ENCODE assay signal across 11 mouse cellular contexts in the genomic region with DNA sequence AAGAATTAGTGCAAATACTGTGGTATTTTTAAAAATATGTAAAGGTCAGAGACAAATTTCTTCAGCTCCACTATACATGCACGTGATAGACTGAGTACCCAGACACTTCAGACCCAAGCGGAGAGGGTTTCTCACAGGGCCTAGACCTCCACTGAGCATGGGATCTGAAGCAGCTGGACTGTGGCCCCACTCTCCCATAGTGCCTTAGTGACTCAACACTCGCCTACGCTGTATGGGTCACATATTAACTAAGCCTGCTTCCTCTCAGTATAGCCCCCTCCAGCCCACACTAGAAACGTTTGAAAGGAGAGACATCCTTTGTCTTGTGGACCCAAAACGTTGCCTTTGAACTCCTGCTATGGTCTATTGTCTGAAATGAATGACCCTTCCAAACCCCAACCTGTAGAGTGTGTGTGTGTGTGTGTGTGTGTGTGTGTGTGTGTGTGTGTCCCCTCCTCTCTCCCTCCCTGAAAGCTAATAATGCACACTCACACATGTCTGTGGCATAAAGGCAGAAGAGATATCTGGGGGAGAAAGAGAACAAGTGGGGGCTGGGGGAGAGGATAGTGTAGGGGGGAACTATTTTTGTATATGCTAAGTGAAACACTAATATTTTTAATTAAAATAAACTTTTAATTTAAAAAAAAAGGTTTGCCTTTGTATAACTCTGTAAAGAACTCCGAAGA. TPM values are rescaled to one million over a fixed set of nuclear protein-coding genes. Genes with fewer than 3 reads are reported as not detected.
DNase-seq lines count a peak whose midpoint lies in the region; ATAC-seq lines count a peak whose summit lies in the region.
"Had no signal": no experiment of that assay in that cellular context is flagged by ENCODE, and none has a peak within 500 bp of the region (broad histone marks: within the 10 kb centered on the region; RNA-seq: fewer than 3 reads in every experiment).

No protein-coding gene starts in this region.

- no peaks in the 10 kb centered on the region for H3K27me3 ChIP-seq in heart, embryonic 13.5 days (replicated peaks)
- H3K27me3 ChIP-seq in embryonic facial prominence, embryonic 12.5 days = no peaks in the 10 kb centered on the region
- H3K27me3 ChIP-seq in intestine, embryonic 14.5 days (replicated peaks; ENCODE audit: control insufficient read depth, insufficient read depth, low read length) = no peaks in the 10 kb centered on the region
- H3K27me3 ChIP-seq in midbrain, embryonic 12.5 days = peaks cover 3% of the 10 kb centered on the region; the same call in 1 of the 2 replicates

- no peaks in the 10 kb centered on the region for H3K36me3 ChIP-seq in heart, embryonic 13.5 days
- no peaks in the 10 kb centered on the region for H3K36me3 ChIP-seq in embryonic facial prominence, embryonic 12.5 days
- H3K36me3 ChIP-seq in intestine, embryonic 14.5 days (ENCODE audit: control insufficient read depth, insufficient read depth, low read length) = no peaks in the 10 kb centered on the region
- no peaks in the 10 kb centered on the region for H3K36me3 ChIP-seq in midbrain, embryonic 12.5 days

- WGBS in heart, embryonic 13.5 days = 59% methylated on average over 7 of the region's 7 CpGs
- 54% methylated on average over 7 of the region's 7 CpGs for WGBS in embryonic facial prominence, embryonic 12.5 days
- 54% methylated on average over 7 of the region's 7 CpGs for WGBS in intestine, embryonic 14.5 days
- 45% methylated on average over 7 of the region's 7 CpGs for WGBS in midbrain, embryonic 12.5 days

- peaks cover 30% of the 10 kb centered on the region for H3K4me1 ChIP-seq in heart, embryonic 13.5 days
- peaks cover 6% of the 10 kb centered on the region; the same call in 1 of the 2 replicates for H3K4me1 ChIP-seq in embryonic facial prominence, embryonic 12.5 days
- 0 out of 2 replicates have a peak, but pooled peaks cover 2% of the 10 kb centered on the region for H3K4me1 ChIP-seq in intestine, embryonic 14.5 days (replicated peaks; ENCODE audit: control insufficient read depth, insufficient read depth, low read length)
- peaks cover 14% of the 10 kb centered on the region for H3K4me1 ChIP-seq in midbrain, embryonic 12.5 days

- H3K9ac ChIP-seq in heart, embryonic 13.5 days = peak overlapping the region; percentile 76
- no peak overlapping the region for H3K9ac ChIP-seq in embryonic facial prominence, embryonic 12.5 days
- no peak overlapping the region for H3K9ac ChIP-seq in intestine, embryonic 14.5 days (ENCODE audit: low read length)
- H3K9ac ChIP-seq in midbrain, embryonic 12.5 days (replicated peaks) = no peak overlapping the region

- H3K4me3 ChIP-seq in heart, embryonic 13.5 days = peak overlapping the region; percentile 48
- H3K4me3 ChIP-seq in embryonic facial prominence, embryonic 12.5 days = no peak overlapping the region
- no peak overlapping the region for H3K4me3 ChIP-seq in intestine, embryonic 14.5 days (ENCODE audit: low read depth, low read length)
- no peak overlapping the region for H3K4me3 ChIP-seq in midbrain, embryonic 12.5 days

- DNase-seq in heart, postnatal 10 days = no peak
- DNase-seq in intestine, embryonic 14.5 days (ENCODE audit: low spot score) = no peak
- DNase-seq in layer of hippocampus, postnatal 36 days = no peak
- DNase-seq in cerebellum, adult 18-20 months = no peak
- DNase-seq: cerebellum, adult 11-12 months had no signal

- H3K4me2 ChIP-seq in heart, embryonic 13.5 days = peak overlapping the region; percentile 73
- H3K4me2 ChIP-seq in embryonic facial prominence, embryonic 12.5 days (replicated peaks) = peak overlapping the region; percentile 63
- peak overlapping the region; percentile 53; the same call in 1 of the 2 replicates for H3K4me2 ChIP-seq in intestine, embryonic 14.5 days (ENCODE audit: low read length)
- H3K4me2 ChIP-seq in midbrain, embryonic 12.5 days (replicated peaks) = peak overlapping the region; percentile 59

- peaks cover 11% of the 10 kb centered on the region; the same call in 1 of the 2 replicates for H3K9me3 ChIP-seq in heart, embryonic 13.5 days
- H3K9me3 ChIP-seq in embryonic facial prominence, embryonic 12.5 days = 0 out of 2 replicates have a peak, but pooled peaks cover 4% of the 10 kb centered on the region
- H3K9me3 ChIP-seq in intestine, embryonic 14.5 days (ENCODE audit: control insufficient read depth, low read length) = peaks cover 8% of the 10 kb centered on the region; the same call in 1 of the 2 replicates
- no peaks in the 10 kb centered on the region for H3K9me3 ChIP-seq in midbrain, embryonic 12.5 days

- intact Hi-C loops in heart, postnatal 10 days (cut with DNase I) = loop anchor here (1.0 to 5.0 kb wide), 4 partner anchors 36 to 191 kb away; a partner anchor contains a TSS

- H3K27ac ChIP-seq in heart, embryonic 13.5 days (replicated peaks) = peak overlapping the region; percentile 77; the same call in 1 of the 2 replicates
- no peak overlapping the region for H3K27ac ChIP-seq in embryonic facial prominence, embryonic 12.5 days
- H3K27ac ChIP-seq in intestine, embryonic 14.5 days (ENCODE audit: low read depth) = no peak overlapping the region
- peak overlapping the region; percentile 78; the same call in 1 of the 2 replicates for H3K27ac ChIP-seq in midbrain, embryonic 12.5 days (replicated peaks)

- no peak for ATAC-seq in heart, embryonic 13.5 days (ENCODE audit: extremely low read depth, insufficient number of reproducible peaks, low FRiP score, low TSS enrichment)
- ATAC-seq in embryonic facial prominence, embryonic 12.5 days (ENCODE audit: insufficient number of reproducible peaks, insufficient read depth, low FRiP score, low TSS enrichment) = no peak
- peak; percentile 30 for ATAC-seq in intestine, embryonic 14.5 days (replicated peaks; ENCODE audit: low FRiP score, low TSS enrichment, low read depth)
- peak; percentile 53 for ATAC-seq in midbrain, embryonic 12.5 days (ENCODE audit: low FRiP score, low read depth)
- no peak for ATAC-seq in erythroid progenitor cell, adult 5-6 weeks (replicated peaks; ENCODE audit: low FRiP score, poor library complexity, severe bottlenecking)

RNA-seq across cellular contexts. Expression of a gene that starts 34.1 kb away (rescaled TPM):
- 17.4 and 18.7 TPM in 2 replicates for polyA plus RNA-seq in heart, embryonic 13.5 days (2015; fragmentation: Nextera tagmentation; extraction: Ambion mirVana)
- total RNA-seq in heart, postnatal 10 days (2021) = 100 to 1,000 TPM; 219 to 248 TPM
- polyA plus RNA-seq in embryonic facial prominence, embryonic 12.5 days (2016; fragmentation: Nextera tagmentation; extraction: Ambion mirVana) = 9.6 and 10.8 TPM in 2 replicates
- 11.0 and 15.0 TPM in 2 replicates for polyA plus RNA-seq in intestine, embryonic 14.5 days (2014; fragmentation: Nextera tagmentation; extraction: Ambion mirVana)
- polyA plus RNA-seq in midbrain, embryonic 12.5 days (2016; fragmentation: Nextera tagmentation; extraction: Ambion mirVana) = 9.7 and 10.6 TPM in 2 replicates
- total RNA-seq in layer of hippocampus, postnatal 36 days (2021) = 10 to 100 TPM; 29.3 to 30.9 TPM
- total RNA-seq in erythroid progenitor cell, adult 5-6 weeks (2015; ENCODE audit: low replicate concordance) = not detected in 2 replicates
- total RNA-seq in erythroid progenitor cell, adult 5-6 weeks (2017; ENCODE audit: low replicate concordance) = 0.39 and 1.4 TPM in 2 replicates
- total RNA-seq: neutrophil, adult 5-6 weeks had no signal

RNA-seq across cellular contexts. Expression of a gene that starts 56.0 kb away (rescaled TPM):
- 0.13 TPM in 1 of 2 replicates, not detected in the other for polyA plus RNA-seq in heart, embryonic 13.5 days (2015; fragmentation: Nextera tagmentation; extraction: Ambion mirVana)
- total RNA-seq in heart, postnatal 10 days (2021) = not detected
- not detected in 2 replicates for polyA plus RNA-seq in embryonic facial prominence, embryonic 12.5 days (2016; fragmentation: Nextera tagmentation; extraction: Ambion mirVana)
- polyA plus RNA-seq in intestine, embryonic 14.5 days (2014; fragmentation: Nextera tagmentation; extraction: Ambion mirVana) = 0.14 TPM in 1 of 2 replicates, not detected in the other
- polyA plus RNA-seq in midbrain, embryonic 12.5 days (2016; fragmentation: Nextera tagmentation; extraction: Ambion mirVana) = not detected in 2 replicates
- total RNA-seq in layer of hippocampus, postnatal 36 days (2021) = not detected
- total RNA-seq in erythroid progenitor cell, adult 5-6 weeks (2015; ENCODE audit: low replicate concordance) = not detected in 2 replicates
- total RNA-seq in erythroid progenitor cell, adult 5-6 weeks (2017; ENCODE audit: low replicate concordance) = not detected in 2 replicates
- total RNA-seq: gastrocnemius, adult 8-10 months had no signal

Comparison
In these comparisons a context has a peak if more than half of its experiments do, and no peak if none do; other contexts are left out.
1. ATAC-seq: peak in intestine, embryonic 14.5 days (single experiment) and midbrain, embryonic 12.5 days (single experiment); none in heart, embryonic 13.5 days (single experiment), embryonic facial prominence, embryonic 12.5 days (single experiment) and erythroid progenitor cell, adult 5-6 weeks (single experiment).
2. H3K27ac ChIP-seq: peak in heart, embryonic 13.5 days (single experiment) and midbrain, embryonic 12.5 days (single experiment); none in embryonic facial prominence, embryonic 12.5 days (single experiment) and intestine, embryonic 14.5 days (single experiment).
3. Peak in every context shown above with its lines, with median percentiles within 50 percentile points of each other: H3K4me2 ChIP-seq.